Mouse (Mus musculus) brown adipose tissue, adult 24 weeks (tissue): ENCODE results near the gene Pla2g4b. TPM values are rescaled to one million over a fixed set of nuclear protein-coding genes. Genes with fewer than 3 reads are reported as not detected.

Experiments used
- H3K27ac ChIP-seq: fragments of 200-500 bp; replicated peaks from 2 replicates; pipeline ENCODE4 v1.5.1; 2012; ENCODE audit warnings: low read depth, mild to moderate bottlenecking, low read length
- H3K4me1 ChIP-seq: fragments of 200-500 bp; 2 replicates; pipeline ENCODE4 v1.6.1; 2012; ENCODE audit warnings: low read length, mixed read lengths; ENCODE audit not compliant: control insufficient read depth, insufficient read depth, insufficient read length
- H3K4me3 ChIP-seq: fragments of 200-500 bp; 2 replicates; pipeline ENCODE4 v1.5.1; 2012; ENCODE audit warnings: low read depth, mild to moderate bottlenecking, low read length, moderate library complexity; ENCODE audit not compliant: insufficient read depth
- polyA plus RNA-seq: library from polyadenylated mRNA; stranded (reverse); fragments of >200 nt; gene quantifications from 2 replicates; pipeline ENCODE4 v1.2.4, GENCODE M21; 2012; ENCODE audit not compliant: missing spikeins, insufficient read depth, insufficient read length

The Pla2g4b gene
- polyA plus RNA-seq, 1 experiment, result not detected

DNA sequence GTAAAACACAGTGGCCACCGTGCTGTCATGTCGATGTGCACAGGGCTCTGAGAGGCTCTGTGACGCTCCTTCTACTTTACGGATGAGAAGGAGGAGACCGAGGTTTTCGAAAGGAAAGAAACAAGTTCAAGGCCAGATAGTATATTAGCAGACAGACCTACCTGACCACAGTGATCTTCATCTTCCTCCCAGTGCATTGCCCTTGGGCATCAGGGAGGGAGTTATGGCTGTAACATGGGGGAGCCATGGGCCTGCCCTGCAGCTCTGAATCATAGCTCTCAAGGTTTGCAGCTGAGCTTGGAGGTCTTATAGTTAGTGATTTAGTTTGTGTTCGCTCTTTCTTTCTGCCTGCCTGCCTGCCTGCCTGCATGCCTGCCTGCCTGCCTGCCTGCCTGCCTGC, 26.5 kb upstream of the Pla2g4b start:
- Histone ChIP-seq H3K27ac (no peak overlapping the region), H3K4me3 (no peak overlapping the region), H3K4me1 (peaks cover 10% of the 10 kb centered on the region)

- H3K27ac ChIP-seq, result 0 out of 2 replicates have a peak overlapping the region, but pooled peaks have one; percentile 5
- no peak overlapping the region for H3K4me3 ChIP-seq
These were observed 25.5 kb upstream of the Pla2g4b start for GRCm38 (mm10) chr2:120007680-120008210.

DNA sequence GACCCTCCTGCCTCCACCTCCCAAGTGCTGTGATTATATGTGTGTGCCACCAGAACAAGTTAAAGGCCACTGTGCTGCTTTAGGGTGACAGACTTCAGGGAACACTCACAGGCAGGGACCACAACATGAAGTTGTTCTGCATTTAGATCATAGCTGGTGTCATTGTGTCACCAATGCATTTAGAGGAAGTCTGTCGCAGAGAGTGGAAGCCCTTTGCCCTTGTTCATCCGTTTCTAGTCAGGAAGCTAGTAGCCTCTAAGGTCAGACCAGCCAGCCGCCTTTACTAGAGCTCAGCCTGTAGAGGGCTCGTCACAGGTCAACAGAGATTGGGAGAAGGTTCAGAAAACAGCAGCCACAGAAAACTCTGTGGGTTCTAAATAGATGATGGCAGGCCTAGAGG, 24.5 kb upstream of the Pla2g4b start:
- H3K27ac ChIP-seq, result 0 out of 2 replicates have a peak overlapping the region, but pooled peaks have one; percentile 22
- H3K4me3 ChIP-seq, result no peak overlapping the region
- H3K4me1 ChIP-seq, result peaks cover 10% of the 10 kb centered on the region

More at GRCm38 (mm10) chr2:120007680-120008210, 25.5 kb upstream of the Pla2g4b start:
- H3K4me1 ChIP-seq, result peaks cover 10% of the 10 kb centered on the region

DNA sequence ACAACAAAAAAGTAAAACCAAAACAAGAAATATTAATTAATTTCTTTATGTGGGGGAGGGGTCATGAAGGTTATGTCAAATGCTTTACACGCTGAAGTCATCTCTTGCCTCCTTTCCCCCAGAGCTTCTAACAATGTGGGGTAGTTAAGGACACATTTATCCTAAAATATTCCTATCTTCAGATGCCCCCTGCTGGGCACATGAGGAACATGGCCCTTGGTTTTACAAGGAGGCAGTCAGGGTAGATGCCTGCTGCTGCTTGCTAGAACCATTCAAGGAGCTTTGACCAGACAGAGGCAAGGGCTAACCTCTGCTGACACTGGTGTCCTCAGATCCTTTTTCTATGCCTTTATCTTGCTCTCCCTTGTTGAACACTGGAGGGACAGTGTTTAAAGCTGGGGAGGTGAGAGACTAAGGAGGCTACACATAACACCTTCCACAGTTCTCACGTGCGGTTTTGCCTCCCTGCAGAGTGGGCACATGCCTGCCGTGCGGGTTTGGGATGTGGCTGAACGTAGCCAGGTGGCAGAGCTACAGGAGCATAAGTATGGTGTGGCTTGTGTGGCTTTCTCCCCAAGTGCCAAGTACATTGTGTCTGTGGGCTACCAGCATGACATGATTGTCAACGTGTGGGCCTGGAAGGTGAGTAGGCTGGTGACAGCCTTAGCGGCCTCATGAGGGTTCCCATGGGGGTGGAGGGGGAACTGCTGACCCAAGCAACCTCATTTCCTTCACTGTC, 21.6 kb upstream of the Pla2g4b start:
- Histone ChIP-seq H3K4me1 (peaks cover 10% of the 10 kb centered on the region), H3K27ac (no peak overlapping the region), H3K4me3 (no peak overlapping the region)

DNA sequence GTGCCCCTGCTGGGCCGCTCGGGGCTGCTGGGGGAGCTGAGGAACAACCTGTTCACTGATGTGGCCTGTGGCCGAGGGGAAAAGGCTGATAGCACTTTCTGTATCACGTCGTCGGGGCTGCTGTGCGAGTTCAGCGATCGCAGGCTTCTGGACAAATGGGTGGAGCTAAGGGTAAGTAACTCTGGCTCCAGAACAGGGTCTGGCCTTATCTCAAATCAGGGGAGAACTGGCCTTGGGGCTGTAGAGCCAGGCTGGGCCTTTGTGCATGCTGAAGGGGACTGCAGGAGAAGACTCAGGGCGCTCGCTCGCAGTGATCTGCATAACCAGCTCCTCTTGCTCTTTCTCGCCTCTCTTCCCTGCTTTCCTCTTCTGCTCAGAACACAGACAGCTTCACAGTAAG, 20.3 kb upstream of the Pla2g4b start:
- peaks cover 3% of the 10 kb centered on the region for H3K4me1 ChIP-seq
- H3K4me3 ChIP-seq, result no peak overlapping the region
- no peak overlapping the region for H3K27ac ChIP-seq

GRCm38 (mm10) chr2:120013831-120014486, 19.3 kb upstream of the Pla2g4b start:
- no peak overlapping the region for H3K4me3 ChIP-seq
- H3K4me1 ChIP-seq, result no peaks in the 10 kb centered on the region
- H3K27ac ChIP-seq, result no peak overlapping the region

- Histone ChIP-seq H3K4me1 (no peaks in the 10 kb centered on the region), H3K4me3 (no peak overlapping the region), H3K27ac (no peak overlapping the region)
These were observed 17.3 kb upstream of the Pla2g4b start for GRCm38 (mm10) chr2:120015882-120016281.

DNA sequence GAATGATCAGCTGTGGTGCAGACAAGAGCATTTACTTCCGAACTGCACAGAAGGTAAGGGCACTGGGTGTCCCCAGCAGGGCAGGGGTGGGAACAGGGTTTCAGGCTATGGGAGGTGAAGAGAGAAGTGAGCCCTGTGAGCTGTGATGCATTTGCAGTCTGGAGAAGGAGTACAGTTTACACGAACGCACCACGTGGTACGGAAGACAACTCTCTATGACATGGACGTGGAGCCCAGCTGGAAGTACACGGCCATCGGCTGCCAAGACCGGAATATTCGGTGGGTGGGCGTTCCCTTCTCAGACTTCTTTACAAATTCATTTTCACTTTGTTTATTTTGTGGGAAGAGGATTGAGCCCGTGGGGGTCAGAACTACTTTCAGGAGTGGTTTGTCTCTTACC, 15.6 kb upstream of the Pla2g4b start:
- Histone ChIP-seq H3K27ac (no peak overlapping the region), H3K4me1 (no peaks in the 10 kb centered on the region), H3K4me3 (no peak overlapping the region)

DNA sequence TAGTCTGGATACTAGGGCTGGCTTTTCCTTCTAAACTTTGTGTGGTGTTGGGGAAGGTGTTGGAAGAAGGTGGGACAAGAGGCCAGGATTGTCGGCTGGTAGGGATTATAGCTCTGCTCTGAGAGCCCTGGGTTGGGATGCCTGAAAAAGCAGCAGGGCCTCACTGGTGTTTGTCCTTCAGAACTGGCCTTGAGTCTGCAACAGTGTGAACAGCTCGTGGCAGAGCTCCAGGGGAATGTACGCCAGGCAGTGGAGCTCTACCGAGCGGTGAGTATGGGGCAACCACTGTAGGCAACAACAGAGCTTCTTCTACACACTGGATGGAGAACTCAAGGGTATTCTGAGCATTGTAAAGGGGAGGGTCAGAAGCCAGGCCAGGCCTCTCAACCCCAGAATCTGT, 8.9 kb upstream of the Pla2g4b start:
- peak overlapping the region; percentile 61 for H3K27ac ChIP-seq
- H3K4me3 ChIP-seq, result no peak overlapping the region
- peaks cover 9% of the 10 kb centered on the region; the same call in 1 of the 2 replicates for H3K4me1 ChIP-seq

GRCm38 (mm10) chr2:120026984-120027949, 6.0 kb upstream of the Pla2g4b start, which contains the start of the genes Jmjd7 and Gm28042:
TSS of gene Jmjd7 (plus strand) at chr2:120027483.
TSS of gene Gm28042 (plus strand) at chr2:120027493.
- H3K4me1 ChIP-seq, result peaks cover 9% of the 10 kb centered on the region; the same call in 1 of the 2 replicates
- H3K27ac ChIP-seq, result peak within 1 kb of the TSS; percentile 84
- H3K4me3 ChIP-seq, result peak within 1 kb of the TSS; percentile 97

- Histone ChIP-seq H3K4me1 (peaks cover 11% of the 10 kb centered on the region), H3K27ac (peak overlapping the region; percentile 84), H3K4me3 (peak overlapping the region; percentile 97)
These were observed 5.3 kb upstream of the Pla2g4b start for GRCm38 (mm10) chr2:120027950-120028331.

DNA sequence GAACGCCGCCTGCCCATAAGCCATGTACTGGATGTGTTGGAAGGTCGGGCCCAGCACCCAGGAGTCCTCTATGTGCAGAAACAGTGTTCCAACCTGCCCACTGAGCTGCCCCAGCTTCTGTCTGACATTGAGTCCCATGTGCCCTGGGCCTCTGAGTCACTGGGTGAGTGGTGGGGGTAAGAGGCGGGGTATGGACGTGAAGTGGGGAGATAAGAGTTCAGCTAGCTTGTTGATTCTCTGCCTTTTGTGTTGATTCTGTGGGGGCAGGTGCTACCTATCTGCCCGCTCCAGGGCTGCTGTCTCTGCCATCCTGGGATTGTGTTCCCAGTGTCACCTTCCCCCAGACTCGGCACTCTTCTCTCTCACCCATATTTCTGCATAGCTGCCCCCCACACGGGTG, 2.8 kb upstream of the Pla2g4b start:
- Histone ChIP-seq H3K4me3 (no peak overlapping the region), H3K4me1 (peaks cover 8% of the 10 kb centered on the region), H3K27ac (no peak overlapping the region)

GRCm38 (mm10) chr2:120033726-120034125, 509 bp downstream of the Pla2g4b start:
- Histone ChIP-seq H3K27ac (no peak overlapping the region), H3K4me3 (no peak overlapping the region), H3K4me1 (peaks cover 3% of the 10 kb centered on the region)

- H3K27ac ChIP-seq, result no peak overlapping the region
- peaks cover under 1% of the 10 kb centered on the region for H3K4me1 ChIP-seq
- H3K4me3 ChIP-seq, result no peak overlapping the region
These were observed 4.5 kb downstream of the Pla2g4b start for GRCm38 (mm10) chr2:120037744-120038143.

- H3K4me3 ChIP-seq, result no peak overlapping the region
- H3K4me1 ChIP-seq, result no peaks in the 10 kb centered on the region
- H3K27ac ChIP-seq, result no peak overlapping the region
These were observed 7.8 kb downstream of the Pla2g4b start for GRCm38 (mm10) chr2:120040991-120041390.
